ENCODE assay signal across 23 mouse cellular contexts in genomic region chr2:122294916-122295315, GRCm38 (mm10). TPM values are rescaled to one million over a fixed set of nuclear protein-coding genes. Genes with fewer than 3 reads are reported as not detected.
DNase-seq lines count a peak whose midpoint lies in the region; ATAC-seq and TF ChIP-seq lines count a peak whose summit lies in the region.
"Had no signal": no experiment of that assay in that cellular context is flagged by ENCODE, and none has a peak within 500 bp of the region (broad histone marks: within the 10 kb centered on the region; RNA-seq: fewer than 3 reads in every experiment).

No protein-coding gene starts in this region.

- TF ChIP-seq EP300 in ES-Bruce4 (IDR thresholded peaks at IDR 0.05; ENCODE audit: insufficient read depth, low read depth, low read length) = no peak

- no peaks in the 10 kb centered on the region for H3K9me3 ChIP-seq in kidney, postnatal 0 days (replicated peaks; ENCODE audit: low read length)
- no peaks in the 10 kb centered on the region for H3K9me3 ChIP-seq in kidney, embryonic 14.5 days (ENCODE audit: control insufficient read depth, low read length)
- no peaks in the 10 kb centered on the region for H3K9me3 ChIP-seq in ES-Bruce4 (replicated peaks; ENCODE audit: control insufficient read depth, insufficient read depth, low read length, poor library complexity, severe bottlenecking)
- no peaks in the 10 kb centered on the region for H3K9me3 ChIP-seq in limb, embryonic 10.5 days (replicated peaks)
- H3K9me3 ChIP-seq: forebrain, embryonic 10.5 days; limb, embryonic 12.5 days; neural tube, embryonic 15.5 days had no signal

- H3K4me3 ChIP-seq in kidney, postnatal 0 days (replicated peaks; ENCODE audit: low read depth, low read length) = no peak overlapping the region
- no peak overlapping the region for H3K4me3 ChIP-seq in kidney, embryonic 14.5 days (ENCODE audit: low read length)
- H3K4me3 ChIP-seq in ES-Bruce4 (ENCODE audit: low read depth, low read length) = no peak overlapping the region
- no peak overlapping the region for H3K4me3 ChIP-seq in limb, embryonic 10.5 days
- H3K4me3 ChIP-seq: forebrain, embryonic 10.5 days; layer of hippocampus, adult 2 months; left cerebral cortex, adult 2 months; limb, embryonic 12.5 days; neural tube, embryonic 15.5 days had no signal

- H3K9ac ChIP-seq in kidney, postnatal 0 days (ENCODE audit: low read depth, low read length) = no peak overlapping the region
- no peak overlapping the region for H3K9ac ChIP-seq in kidney, embryonic 14.5 days (ENCODE audit: low read depth, low read length)
- H3K9ac ChIP-seq in ES-Bruce4 (ENCODE audit: low read depth, poor library complexity, severe bottlenecking) = no peak overlapping the region
- H3K9ac ChIP-seq: limb, embryonic 12.5 days; liver, embryonic 14.5 days; neural tube, embryonic 15.5 days had no signal

- no peak overlapping the region for H3K4me2 ChIP-seq in kidney, postnatal 0 days (ENCODE audit: low read length)
- H3K4me2 ChIP-seq in kidney, embryonic 14.5 days (replicated peaks; ENCODE audit: low read depth, low read length) = no peak overlapping the region
- H3K4me2 ChIP-seq: heart, embryonic 11.5 days; limb, embryonic 12.5 days; neural tube, embryonic 15.5 days had no signal

- peaks cover 47% of the 10 kb centered on the region for H3K27me3 ChIP-seq in kidney, postnatal 0 days (ENCODE audit: insufficient read depth, low read length)
- H3K27me3 ChIP-seq in kidney, embryonic 14.5 days (ENCODE audit: control insufficient read depth, insufficient read depth, low read length) = peaks cover 63% of the 10 kb centered on the region
- peaks cover 15% of the 10 kb centered on the region; the same call in 1 of the 2 replicates for H3K27me3 ChIP-seq in ES-Bruce4 (ENCODE audit: control insufficient read depth, insufficient read depth, low read length, poor library complexity, severe bottlenecking)
- peaks cover 85% of the 10 kb centered on the region for H3K27me3 ChIP-seq in limb, embryonic 10.5 days (ENCODE audit: low read depth, poor library complexity, severe bottlenecking)

- H3K4me1 ChIP-seq in kidney, postnatal 0 days (replicated peaks; ENCODE audit: insufficient read depth, low read length) = peaks cover 11% of the 10 kb centered on the region; the same call in 1 of the 2 replicates
- H3K4me1 ChIP-seq in kidney, embryonic 14.5 days (ENCODE audit: control insufficient read depth, insufficient read depth, low read length) = 0 out of 2 replicates have a peak, but pooled peaks cover 12% of the 10 kb centered on the region
- no peaks in the 10 kb centered on the region for H3K4me1 ChIP-seq in ES-Bruce4 (ENCODE audit: control insufficient read depth, insufficient read depth, low read length)
- H3K4me1 ChIP-seq in limb, embryonic 10.5 days = peaks cover 34% of the 10 kb centered on the region

- no peak overlapping the region for H3K27ac ChIP-seq in kidney, postnatal 0 days
- no peak overlapping the region for H3K27ac ChIP-seq in kidney, embryonic 14.5 days (ENCODE audit: low read depth, low read length)
- no peak overlapping the region for H3K27ac ChIP-seq in ES-Bruce4 (ENCODE audit: insufficient read depth, low read length)
- H3K27ac ChIP-seq in limb, embryonic 10.5 days = no peak overlapping the region
- H3K27ac ChIP-seq: forebrain, embryonic 10.5 days; layer of hippocampus, adult 2 months; left cerebral cortex, adult 2 months; limb, embryonic 12.5 days; liver, embryonic 14.5 days; neural tube, embryonic 15.5 days had no signal

- TF ChIP-seq POLR2A in ES-Bruce4 (IDR thresholded peaks at IDR 0.05; ENCODE audit: insufficient read depth, low read length) = no peak

- no peak for ATAC-seq in kidney, postnatal 0 days (replicated peaks; ENCODE audit: low FRiP score, low read depth)
- no peak for ATAC-seq in kidney, embryonic 14.5 days (ENCODE audit: low FRiP score, low TSS enrichment)
- ATAC-seq: intestine, embryonic 16.5 days had no signal

- DNase-seq in kidney, postnatal 0 days (ENCODE audit: low spot score) = no peak
- DNase-seq in B cell, adult 2 months = peak; percentile 11 to 17
- peak; percentile 31 for DNase-seq in limb, embryonic 10.5 days (ENCODE audit: low spot score)
- DNase-seq in gastrocnemius, adult 18-20 months (ENCODE audit: low spot score) = no peak
- no peak for DNase-seq in lung, adult 18-20 months
- DNase-seq in urinary bladder, postnatal 25 days (ENCODE audit: low spot score) = no peak
- DNase-seq: cerebellum, postnatal 14 days; gastrocnemius, postnatal 14 days; kidney, postnatal 10 days; lung, postnatal 14 days had no signal

- WGBS in kidney, postnatal 0 days = 9% methylated on average over 7 of the region's 7 CpGs
- 8% methylated on average over 7 of the region's 7 CpGs for WGBS in kidney, embryonic 14.5 days
- WGBS in limb, embryonic 10.5 days = 3% methylated on average over 7 of the region's 7 CpGs

- TF ChIP-seq CTCF in kidney, postnatal 0 days (IDR thresholded peaks at IDR 0.05; ENCODE audit: low read depth) = peak; percentile 28; the same call in 1 of the 2 replicates
- peak; percentile 20 for TF ChIP-seq CTCF in ES-Bruce4 (IDR thresholded peaks at IDR 0.05; ENCODE audit: low read depth, low read length)

- H3K36me3 ChIP-seq in kidney, postnatal 0 days (ENCODE audit: insufficient read depth, low read length) = no peaks in the 10 kb centered on the region
- no peaks in the 10 kb centered on the region for H3K36me3 ChIP-seq in kidney, embryonic 14.5 days (ENCODE audit: control insufficient read depth, insufficient read depth, low read length)
- H3K36me3 ChIP-seq in ES-Bruce4 (ENCODE audit: control insufficient read depth, insufficient read depth, low read length, poor library complexity, severe bottlenecking) = no peaks in the 10 kb centered on the region
- no peaks in the 10 kb centered on the region for H3K36me3 ChIP-seq in limb, embryonic 10.5 days
- H3K36me3 ChIP-seq: forebrain, embryonic 10.5 days; limb, embryonic 12.5 days; neural tube, embryonic 15.5 days had no signal

RNA-seq across cellular contexts. Expression of gene Duox2, which starts 3.3 kb away (rescaled TPM):
- 0.04 TPM in 2 replicates for polyA plus RNA-seq in kidney, postnatal 0 days (2015; fragmentation: Nextera tagmentation; extraction: Ambion mirVana)
- polyA plus RNA-seq in kidney, embryonic 14.5 days (2014; fragmentation: Nextera tagmentation; extraction: Ambion mirVana) = 0.05 TPM in 1 of 2 replicates, not detected in the other
- polyA plus RNA-seq in ES-Bruce4 (2011; ENCODE audit: insufficient read depth, insufficient read length, low read depth, missing spikeins) = not detected in 2 replicates
- 0.03 TPM in 1 of 2 replicates, not detected in the other for polyA plus RNA-seq in limb, embryonic 10.5 days (2016; fragmentation: Nextera tagmentation; extraction: Ambion mirVana)
- under 1 TPM; 0.07 to 0.09 TPM for total RNA-seq in gastrocnemius, adult 18-20 months (2021)
- total RNA-seq: left cerebral cortex, adult 2 months; MEL had no signal
- polyA plus RNA-seq: forebrain, embryonic 10.5 days; limb, embryonic 12.5 days; liver, embryonic 14.5 days had no signal

RNA-seq across cellular contexts. Expression of gene Duoxa2, which starts 3.8 kb away (rescaled TPM):
- polyA plus RNA-seq in kidney, postnatal 0 days (2015; fragmentation: Nextera tagmentation; extraction: Ambion mirVana) = not detected in 2 replicates
- polyA plus RNA-seq in kidney, embryonic 14.5 days (2014; fragmentation: Nextera tagmentation; extraction: Ambion mirVana) = 0.22 TPM in 1 of 2 replicates, not detected in the other
- not detected in 2 replicates for polyA plus RNA-seq in ES-Bruce4 (2011; ENCODE audit: insufficient read depth, insufficient read length, low read depth, missing spikeins)
- 0.13 TPM in 1 of 2 replicates, not detected in the other for polyA plus RNA-seq in limb, embryonic 10.5 days (2016; fragmentation: Nextera tagmentation; extraction: Ambion mirVana)
- not detected for total RNA-seq in gastrocnemius, adult 18-20 months (2021)
- total RNA-seq: adrenal gland, adult 18-20 months; gastrocnemius, postnatal 14 days; layer of hippocampus, adult 2 months; left cerebral cortex, adult 2 months; MEL had no signal
- polyA plus RNA-seq: forebrain, embryonic 10.5 days; frontal cortex, adult 2 months; heart, embryonic 11.5 days; limb, embryonic 12.5 days; liver, embryonic 14.5 days had no signal

RNA-seq across cellular contexts. Expression of gene Duoxa1, which starts 18.6 kb away (rescaled TPM):
- 0.15 TPM in 1 of 2 replicates, not detected in the other for polyA plus RNA-seq in kidney, postnatal 0 days (2015; fragmentation: Nextera tagmentation; extraction: Ambion mirVana)
- polyA plus RNA-seq in kidney, embryonic 14.5 days (2014; fragmentation: Nextera tagmentation; extraction: Ambion mirVana) = not detected in 2 replicates
- polyA plus RNA-seq in ES-Bruce4 (2011; ENCODE audit: insufficient read depth, insufficient read length, low read depth, missing spikeins) = not detected in 2 replicates
- 0.45 TPM in 1 of 2 replicates, not detected in the other for polyA plus RNA-seq in limb, embryonic 10.5 days (2016; fragmentation: Nextera tagmentation; extraction: Ambion mirVana)
- 1 to 10 TPM in 1 of 2 experiments, under 1 TPM in 1; 0.25 to 1.2 TPM for total RNA-seq in gastrocnemius, adult 18-20 months (2021)
- total RNA-seq: adrenal gland, adult 18-20 months; layer of hippocampus, adult 2 months; left cerebral cortex, adult 2 months; MEL had no signal
- polyA plus RNA-seq: forebrain, embryonic 10.5 days; frontal cortex, adult 2 months; heart, embryonic 11.5 days; intestine, embryonic 16.5 days; liver, embryonic 14.5 days had no signal

RNA-seq across cellular contexts. Expression of gene Duox1, which starts 20.6 kb away (rescaled TPM):
- not detected in 2 replicates for polyA plus RNA-seq in kidney, postnatal 0 days (2015; fragmentation: Nextera tagmentation; extraction: Ambion mirVana)
- polyA plus RNA-seq in kidney, embryonic 14.5 days (2014; fragmentation: Nextera tagmentation; extraction: Ambion mirVana) = not detected in 2 replicates
- not detected in 2 replicates for polyA plus RNA-seq in ES-Bruce4 (2011; ENCODE audit: insufficient read depth, insufficient read length, low read depth, missing spikeins)
- polyA plus RNA-seq in limb, embryonic 10.5 days (2016; fragmentation: Nextera tagmentation; extraction: Ambion mirVana) = 0.14 and 0.18 TPM in 2 replicates
- total RNA-seq in gastrocnemius, adult 18-20 months (2021) = under 1 TPM; 0.50 to 0.83 TPM
- total RNA-seq: layer of hippocampus, adult 2 months; left cerebral cortex, adult 2 months; MEL had no signal
- polyA plus RNA-seq: forebrain, embryonic 10.5 days; heart, embryonic 11.5 days; liver, embryonic 14.5 days had no signal

Comparison
In these comparisons a context has a peak if more than half of its experiments do, and no peak if none do; other contexts are left out.
1. DNase-seq: peak in B cell, adult 2 months (2 of 2) and limb, embryonic 10.5 days (single experiment); none in kidney, postnatal 0 days (single experiment), gastrocnemius, adult 18-20 months (single experiment), lung, adult 18-20 months (0 of 2) and urinary bladder, postnatal 25 days (single experiment).